Mouse (Mus musculus): ENCODE measurements around the gene Ear1. TPM values are rescaled to one million over a fixed set of nuclear protein-coding genes. Genes with fewer than 3 reads are reported as not detected.
"Not testable (repeated sequence)": the region's sequence is repeated elsewhere in the genome, so short reads cannot be mapped to it uniquely, and the experiment has no call there.

Ear1 gene
- polyA plus RNA-seq, 1 experiment from 2014 or later = not detected

- not testable (repeated sequence) for H3K4me1 ChIP-seq; H3K9me3 ChIP-seq; H3K4me3 ChIP-seq; H3K36me3 ChIP-seq (replicated peaks); H3K4me2 ChIP-seq; H3K27me3 ChIP-seq (replicated peaks); H3K9ac ChIP-seq; H3K27ac ChIP-seq; ATAC-seq (replicated peaks)
- WGBS = 75% methylated on average over 4 of the region's 4 CpGs
These were observed 31.3 kb downstream of the Ear1 start for GRCm38 (mm10) chr14:43843949-43844573.

GRCm38 (mm10) chr14:43840976-43841375 lies 34.3 kb downstream of the Ear1 start:
- not testable (repeated sequence) for ATAC-seq (replicated peaks)
- 86% methylated on average over 1 of the region's 1 CpGs for WGBS

GRCm38 (mm10) chr14:43835366-43835765 lies 40.0 kb downstream of the Ear1 start:
- H3K9me3 ChIP-seq = not testable (repeated sequence)
- 93% methylated on average over 2 of the region's 2 CpGs for WGBS

More at GRCm38 (mm10) chr14:43840976-43841375, 34.3 kb downstream of the Ear1 start:
- H3K4me2 ChIP-seq; H3K36me3 ChIP-seq (replicated peaks); H3K9me3 ChIP-seq; H3K27me3 ChIP-seq (replicated peaks); H3K4me1 ChIP-seq; H3K27ac ChIP-seq; H3K9ac ChIP-seq; H3K4me3 ChIP-seq: not testable (repeated sequence)

GRCm38 (mm10) chr14:43830385-43830784 lies 44.9 kb downstream of the Ear1 start:
- not testable (repeated sequence) for ATAC-seq (replicated peaks)

More at GRCm38 (mm10) chr14:43835366-43835765, 40.0 kb downstream of the Ear1 start:
- ATAC-seq (replicated peaks); H3K27ac ChIP-seq; H3K27me3 ChIP-seq (replicated peaks); H3K4me2 ChIP-seq; H3K4me1 ChIP-seq; H3K9ac ChIP-seq; H3K4me3 ChIP-seq; H3K36me3 ChIP-seq (replicated peaks): not testable (repeated sequence)

GRCm38 (mm10) chr14:43824176-43824575 lies 51.1 kb downstream of the Ear1 start:
- H3K36me3 ChIP-seq (replicated peaks); H3K27me3 ChIP-seq (replicated peaks); H3K9ac ChIP-seq; H3K27ac ChIP-seq; H3K4me2 ChIP-seq; ATAC-seq (replicated peaks); H3K9me3 ChIP-seq; H3K4me3 ChIP-seq; H3K4me1 ChIP-seq: not testable (repeated sequence)
- WGBS = 93% methylated on average over 6 of the region's 6 CpGs

More at GRCm38 (mm10) chr14:43830385-43830784, 44.9 kb downstream of the Ear1 start:
- not testable (repeated sequence) for H3K27ac ChIP-seq; H3K4me3 ChIP-seq; H3K4me2 ChIP-seq; H3K9ac ChIP-seq; H3K4me1 ChIP-seq; H3K36me3 ChIP-seq (replicated peaks); H3K27me3 ChIP-seq (replicated peaks); H3K9me3 ChIP-seq
- 55% methylated on average over 1 of the region's 1 CpGs for WGBS

GRCm38 (mm10) chr14:43821869-43822268 lies 53.4 kb downstream of the Ear1 start:
- H3K4me1 ChIP-seq; H3K36me3 ChIP-seq (replicated peaks); H3K9me3 ChIP-seq; ATAC-seq (replicated peaks); H3K27ac ChIP-seq; H3K9ac ChIP-seq; H3K4me2 ChIP-seq; H3K4me3 ChIP-seq; H3K27me3 ChIP-seq (replicated peaks): not testable (repeated sequence)
- WGBS = 44% methylated on average over 1 of the region's 2 CpGs

- not testable (repeated sequence) for H3K9me3 ChIP-seq; H3K4me2 ChIP-seq; H3K4me1 ChIP-seq; H3K4me3 ChIP-seq; ATAC-seq (replicated peaks); H3K9ac ChIP-seq; H3K27me3 ChIP-seq (replicated peaks); H3K36me3 ChIP-seq (replicated peaks); H3K27ac ChIP-seq
- WGBS = 71% methylated on average over 8 of the region's 9 CpGs
These were observed 62.9 kb downstream of the Ear1 start for GRCm38 (mm10) chr14:43812458-43812857.

- not testable (repeated sequence) for H3K9ac ChIP-seq; H3K4me3 ChIP-seq; H3K9me3 ChIP-seq; H3K27me3 ChIP-seq (replicated peaks); H3K27ac ChIP-seq; H3K4me2 ChIP-seq; H3K36me3 ChIP-seq (replicated peaks); ATAC-seq (replicated peaks); H3K4me1 ChIP-seq
- 79% methylated on average over 4 of the region's 4 CpGs for WGBS
These were observed 67.2 kb downstream of the Ear1 start for GRCm38 (mm10) chr14:43808142-43808541.

GRCm38 (mm10) chr14:43804435-43804834 lies 70.9 kb downstream of the Ear1 start:
- H3K36me3 ChIP-seq (replicated peaks); H3K27me3 ChIP-seq (replicated peaks); ATAC-seq (replicated peaks); H3K4me2 ChIP-seq; H3K9me3 ChIP-seq; H3K4me3 ChIP-seq; H3K9ac ChIP-seq; H3K27ac ChIP-seq; H3K4me1 ChIP-seq: not testable (repeated sequence)
- WGBS = 24% methylated on average over 7 of the region's 7 CpGs

GRCm38 (mm10) chr14:43796905-43797470 lies 78.3 kb downstream of the Ear1 start:
- peak; percentile 86 for ATAC-seq (replicated peaks)
- H3K27me3 ChIP-seq (replicated peaks); H3K9me3 ChIP-seq; H3K27ac ChIP-seq; H3K9ac ChIP-seq; H3K4me1 ChIP-seq; H3K36me3 ChIP-seq (replicated peaks): not testable (repeated sequence)
- Histone ChIP-seq H3K4me3 (peak overlapping the region; percentile 18), H3K4me2 (peak overlapping the region; percentile 42)
- 12% methylated on average over 23 of the region's 23 CpGs for WGBS

- Histone ChIP-seq H3K27me3 (replicated peaks) (no peaks in the 10 kb centered on the region), H3K9me3 (no peaks in the 10 kb centered on the region), H3K27ac (no peak overlapping the region), H3K36me3 (replicated peaks) (no peaks in the 10 kb centered on the region), H3K4me2 (peak overlapping the region; percentile 42), H3K4me1 (no peaks in the 10 kb centered on the region), H3K9ac (no peak overlapping the region), H3K4me3 (peak overlapping the region; percentile 18)
- WGBS = 17% methylated on average over 14 of the region's 14 CpGs
- ATAC-seq (replicated peaks) = peak; percentile 78; the same call in 1 of the 2 replicates
These were observed 79.0 kb downstream of the Ear1 start for GRCm38 (mm10) chr14:43796069-43796904.

- 87% methylated on average over 5 of the region's 5 CpGs for WGBS
- not testable (repeated sequence) for ATAC-seq (replicated peaks); H3K4me3 ChIP-seq; H3K9me3 ChIP-seq; H3K4me1 ChIP-seq; H3K36me3 ChIP-seq (replicated peaks); H3K27ac ChIP-seq; H3K27me3 ChIP-seq (replicated peaks); H3K4me2 ChIP-seq; H3K9ac ChIP-seq
These were observed 81.5 kb downstream of the Ear1 start for GRCm38 (mm10) chr14:43793811-43794210.
